Mouse (Mus musculus) adrenal gland, adult 2 months (tissue): Measurements from ENCODE around the gene Gm364. TPM values are rescaled to one million over a fixed set of nuclear protein-coding genes. Genes with fewer than 3 reads are reported as not detected.

ENCODE experiments used
- polyA plus RNA-seq: library from polyadenylated mRNA; depleted of rRNA; stranded (reverse); fragments of >200 nt; gene quantifications from 2 replicates; pipeline ENCODE4 v1.2.3, GENCODE M21; 2012; rRNA removed
- total RNA-seq, 2 experiments: library from RNA; stranded (reverse); gene quantifications; 2 replicates each; pipeline ENCODE4 v1.2.3; 2021

Gene Gm364
- total and polyA plus RNA-seq, 3 experiments = not detected

Other genes with a start within 250 kb of the Gm364 start
- gene Cd40lg, start 197.0 kb upstream of the Gm364 start, total RNA-seq = not detected
- gene Cd40lg, start 197.0 kb upstream of the Gm364 start, polyA plus RNA-seq = not detected in 2 replicates
- 10 to 100 TPM; 33.3 to 38.2 TPM for gene Arhgef6, start 70.4 kb upstream of the Gm364 start, total RNA-seq
- 7.1 and 9.4 TPM in 2 replicates for gene Arhgef6, start 70.4 kb upstream of the Gm364 start, polyA plus RNA-seq
- gene Rbmx, start 16.1 kb upstream of the Gm364 start, total RNA-seq = 10 to 100 TPM; 25.5 to 31.8 TPM
- gene Rbmx, start 16.1 kb upstream of the Gm364 start, polyA plus RNA-seq = 2.6 and 3.8 TPM in 2 replicates
- gene Gpr101, start 94.6 kb downstream of the Gm364 start, total RNA-seq = not detected
- gene Gpr101, start 94.6 kb downstream of the Gm364 start, polyA plus RNA-seq = not detected in 2 replicates